Mouse (Mus musculus): Measurements from ENCODE around the gene Gm10188.
A peak's percentile ranks its signal among the peaks of the same experiment; 100 is the strongest.

Gene Gm10188

DNA sequence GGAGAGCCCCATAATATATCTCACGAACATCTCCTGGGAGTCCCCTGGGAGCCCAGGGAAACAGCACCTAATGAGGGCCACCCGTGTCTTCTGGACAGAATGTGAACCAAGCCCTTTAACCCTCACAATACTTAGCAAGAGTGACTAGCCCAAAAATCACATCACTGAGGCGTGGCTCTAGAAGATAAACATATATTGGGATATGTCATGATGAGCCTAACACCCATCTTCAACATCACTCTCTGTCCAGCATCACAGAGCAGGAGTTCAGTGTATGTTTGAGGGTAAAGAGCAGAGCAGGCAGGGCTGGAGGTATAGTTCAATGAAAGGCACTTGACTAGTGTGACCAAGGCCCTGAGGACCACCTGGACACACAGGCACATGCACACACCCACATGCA is at the start of gene Gm10188:
Gene Gm10188, minus strand, starts transcription at position 101 of the 400 bp plus-strand sequence.
- no peak for DNase-seq

DNA sequence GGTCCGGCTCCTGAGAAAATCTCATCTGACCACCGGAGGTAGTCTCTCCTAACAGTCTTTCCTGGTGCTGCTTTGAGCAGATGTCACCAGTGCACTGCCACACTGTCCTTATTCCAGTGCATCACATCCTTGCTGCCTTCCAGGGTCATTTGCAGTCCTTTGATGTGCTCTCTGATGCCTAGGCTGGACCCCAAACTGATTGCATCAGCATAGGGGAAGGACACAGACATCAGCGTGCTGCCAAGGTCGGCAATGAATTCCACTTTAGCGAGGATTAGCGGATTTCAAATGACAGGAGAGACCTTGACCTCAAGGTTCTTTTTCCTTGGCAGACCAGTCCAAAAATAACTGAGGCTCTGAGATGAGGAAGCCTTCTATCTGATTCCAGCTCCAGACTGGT is 47.6 kb upstream of the Gm10188 start:
- DNase-seq, result no peak

DNA sequence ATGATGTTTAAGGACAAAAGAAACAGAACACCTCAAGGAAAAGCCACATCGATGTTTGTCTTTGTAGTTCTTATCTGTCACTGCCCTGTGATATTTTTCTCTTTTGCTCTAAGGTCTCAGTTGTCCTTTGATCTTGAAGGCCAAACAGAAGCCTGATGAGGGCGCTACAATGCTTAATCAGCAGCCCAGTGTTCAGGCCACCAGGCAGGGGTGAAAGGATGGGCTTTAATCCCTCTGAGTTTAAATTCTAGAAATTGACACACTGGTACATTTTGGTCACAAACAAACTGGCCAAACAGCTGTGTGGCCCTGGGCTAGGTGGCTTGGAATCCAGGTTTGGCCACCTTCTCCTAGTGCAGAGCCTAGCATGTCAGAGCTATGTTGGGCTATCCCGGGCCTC is 47.1 kb upstream of the Gm10188 start:
- no peak for DNase-seq

DNA sequence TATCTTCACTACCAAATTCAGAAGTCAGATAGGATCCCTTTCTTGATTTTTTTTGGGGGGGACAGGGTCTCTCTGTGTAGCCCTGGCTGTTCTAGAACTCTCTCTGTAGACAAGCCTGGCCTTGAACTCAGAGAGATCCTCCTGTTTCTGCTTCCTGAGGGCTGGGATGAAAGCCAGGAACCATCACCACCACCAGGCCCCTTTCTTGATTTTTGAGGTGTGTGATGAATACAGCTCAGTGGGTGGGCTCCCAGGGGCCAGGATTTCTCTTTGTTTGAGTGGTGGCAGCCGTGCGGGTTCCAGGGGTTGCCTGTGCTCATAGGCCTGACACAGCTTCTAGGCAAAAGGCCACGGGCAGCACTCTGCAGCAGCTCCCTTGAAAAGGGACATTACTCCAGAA is 41.7 kb upstream of the Gm10188 start:
- DNase-seq, result no peak

DNA sequence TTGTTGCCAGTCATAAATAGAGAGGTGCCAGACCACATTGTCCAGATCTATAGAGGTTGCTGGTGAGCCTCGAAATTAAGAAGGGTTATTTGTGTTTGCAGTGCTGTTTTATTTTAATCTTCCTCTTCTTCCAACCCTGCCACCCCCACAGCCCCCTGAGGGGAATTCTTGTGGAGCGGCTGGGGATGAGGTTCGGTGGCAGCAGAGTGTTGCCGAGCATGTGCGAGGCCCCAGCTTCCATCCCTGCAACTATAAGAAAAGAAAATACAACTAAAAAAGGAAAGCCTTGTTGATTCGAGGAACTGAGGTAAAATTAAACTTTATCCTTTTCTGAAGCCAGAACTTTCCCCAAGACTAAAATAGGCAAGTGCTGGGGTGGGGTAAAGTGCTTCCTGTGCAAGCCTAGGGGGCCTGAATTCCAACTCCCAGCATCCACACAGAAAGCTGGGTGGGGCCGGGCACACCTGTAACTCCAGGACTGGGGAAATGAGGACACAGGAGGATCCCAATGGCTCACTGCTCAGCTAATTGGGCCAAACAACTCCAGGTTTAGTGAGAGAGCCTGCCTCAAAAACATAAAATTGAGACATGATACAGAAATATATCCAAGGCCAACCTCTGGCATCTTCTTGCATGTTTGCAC is 39.0 kb upstream of the Gm10188 start:
- DNase-seq, result no peak

DNA sequence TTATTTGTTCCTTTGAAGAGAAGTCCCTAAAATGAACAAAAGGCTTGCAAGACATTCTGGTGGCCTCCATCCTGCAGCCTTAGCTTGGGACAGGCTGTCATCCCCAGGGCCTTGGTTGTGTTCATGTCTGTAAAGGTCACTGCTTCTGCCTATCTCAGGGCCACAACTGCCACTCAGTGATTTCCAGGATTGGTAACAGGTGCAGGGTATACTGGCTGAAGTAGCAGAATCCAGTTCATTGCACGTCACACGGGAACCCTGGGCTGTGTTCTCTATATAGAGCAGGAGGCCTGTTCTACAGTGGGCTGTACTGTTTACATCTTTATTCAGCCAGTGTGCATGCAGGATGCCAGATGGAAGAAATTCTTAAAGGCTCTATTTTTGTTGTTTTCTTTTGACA is 38.4 kb upstream of the Gm10188 start:
- no peak for DNase-seq

DNA sequence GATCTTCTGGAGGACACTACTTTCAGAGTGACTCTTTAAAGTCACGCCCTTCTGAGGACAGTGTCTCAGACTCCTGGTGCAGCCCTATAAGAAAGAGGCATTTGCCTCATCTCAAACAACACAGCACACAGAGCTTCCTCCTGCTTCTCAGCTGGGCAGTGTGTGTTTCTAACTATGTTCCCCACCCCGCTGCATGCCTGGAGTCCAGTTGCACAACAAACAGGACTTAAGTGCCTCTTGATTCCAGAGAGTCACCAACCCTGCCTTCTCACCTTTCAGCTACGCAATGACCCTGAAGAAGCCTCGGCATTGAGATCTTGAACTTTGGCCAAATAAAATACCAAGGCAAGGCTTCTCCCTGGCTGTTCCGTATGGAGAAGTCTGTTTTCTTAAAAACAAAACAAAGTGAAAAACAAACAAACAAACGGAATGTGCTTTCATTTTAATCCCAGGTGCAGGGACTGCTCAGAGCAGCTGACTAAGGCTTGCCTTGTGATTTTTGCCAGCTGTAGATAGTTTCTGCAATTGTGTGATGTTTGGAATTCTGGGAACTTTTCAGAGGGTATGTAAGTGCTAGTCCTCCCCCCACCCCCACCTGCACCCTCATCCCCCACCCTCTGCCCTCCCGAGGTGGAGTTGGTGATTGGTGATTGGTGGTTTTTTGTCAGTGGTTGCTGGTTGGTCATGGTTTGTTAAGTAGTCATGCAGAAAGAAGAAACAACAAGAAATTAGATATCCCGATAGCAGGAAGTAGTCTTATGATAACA is 37.4 kb upstream of the Gm10188 start:
- peak; percentile 58 for DNase-seq

DNA sequence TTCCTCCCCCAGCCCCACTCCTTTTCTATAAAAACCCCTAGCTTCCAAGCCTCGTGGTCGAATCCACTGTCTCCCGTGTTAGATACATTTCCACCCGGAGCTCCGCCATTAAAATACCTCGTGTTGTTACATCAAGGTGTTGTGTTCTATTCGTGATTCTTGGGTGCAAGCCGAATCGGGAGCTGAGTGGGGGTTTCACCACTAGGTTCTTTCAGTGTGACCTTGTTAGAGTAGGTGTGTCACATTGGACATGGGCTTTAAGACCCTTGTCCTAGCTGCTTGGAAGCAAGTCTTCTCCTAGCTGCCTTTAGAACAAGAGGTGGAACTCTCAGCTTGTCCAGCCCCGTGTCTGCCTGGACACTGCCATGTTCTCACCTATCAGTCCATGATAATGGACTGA is 36.4 kb upstream of the Gm10188 start:
- no peak for DNase-seq

DNA sequence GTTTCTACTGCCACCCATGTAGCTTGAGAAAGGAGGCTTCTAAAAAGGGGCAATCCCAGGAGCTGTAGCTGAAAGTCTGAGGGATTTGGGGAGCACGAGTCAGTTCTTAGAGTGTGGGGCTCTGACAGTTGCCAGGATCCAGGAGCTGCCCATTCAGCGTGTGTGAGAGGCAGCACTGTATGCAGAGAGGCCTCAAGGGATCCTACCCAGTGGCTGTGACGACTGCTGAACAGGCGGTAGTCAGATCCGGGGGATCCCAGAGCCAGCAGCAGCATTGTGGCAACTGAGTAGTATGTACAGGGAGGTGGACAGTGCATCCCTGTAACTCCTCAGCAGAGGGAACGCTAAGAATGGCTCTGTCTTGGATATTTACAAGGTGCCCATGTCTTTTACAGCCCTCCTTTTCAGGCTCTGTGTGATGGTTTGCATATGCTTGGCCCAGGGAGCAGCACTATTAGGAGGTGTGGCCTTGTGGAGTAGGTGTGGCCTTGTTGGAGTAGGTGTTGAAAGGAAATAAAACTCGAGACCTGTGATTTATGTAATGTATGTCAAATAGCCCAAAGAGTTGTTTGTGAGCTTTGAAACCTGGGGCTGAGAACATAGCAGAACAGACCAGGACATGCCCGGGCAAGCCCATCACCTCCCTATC is 35.8 kb upstream of the Gm10188 start:
- peak; percentile 22 for DNase-seq

DNA sequence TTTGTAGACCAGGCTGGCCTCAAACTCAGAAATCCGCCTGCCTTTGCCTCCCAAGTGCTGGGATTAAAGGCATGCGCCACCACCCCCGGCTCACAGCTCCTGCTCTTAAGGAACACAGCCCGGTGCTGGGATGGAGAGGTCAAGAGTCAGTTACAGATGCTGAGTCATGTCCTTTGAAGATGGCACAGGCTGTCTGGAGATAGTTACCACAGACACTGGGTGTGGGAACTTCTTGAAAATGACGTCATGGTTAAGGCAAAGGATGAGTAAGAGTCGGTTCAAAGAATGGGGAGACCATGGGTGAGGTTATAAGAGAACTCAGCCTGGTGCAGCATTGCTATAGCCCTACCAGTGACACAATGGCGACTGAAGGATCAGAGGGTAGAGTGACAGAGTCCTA is 35.0 kb upstream of the Gm10188 start:
- DNase-seq, result no peak

DNA sequence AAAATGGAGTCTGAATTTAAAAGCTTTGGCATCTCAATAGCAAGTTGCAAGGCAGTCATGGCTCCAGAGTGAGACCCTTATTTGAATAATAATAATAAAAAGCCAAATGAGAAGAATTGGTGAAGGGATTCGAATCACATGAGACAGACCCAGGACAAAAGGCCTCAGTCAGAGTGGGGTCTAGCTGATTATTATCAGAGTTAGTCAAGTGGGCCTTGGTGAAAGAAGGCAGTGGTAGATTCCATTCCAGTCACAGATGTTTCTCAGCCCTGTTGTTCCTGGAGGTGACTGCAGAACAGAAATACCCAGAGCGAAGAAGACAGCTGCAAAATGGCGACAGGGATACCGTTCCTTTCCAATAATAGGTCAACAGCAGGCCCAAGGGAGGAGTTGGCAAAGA is 34.1 kb upstream of the Gm10188 start:
- no peak for DNase-seq

DNA sequence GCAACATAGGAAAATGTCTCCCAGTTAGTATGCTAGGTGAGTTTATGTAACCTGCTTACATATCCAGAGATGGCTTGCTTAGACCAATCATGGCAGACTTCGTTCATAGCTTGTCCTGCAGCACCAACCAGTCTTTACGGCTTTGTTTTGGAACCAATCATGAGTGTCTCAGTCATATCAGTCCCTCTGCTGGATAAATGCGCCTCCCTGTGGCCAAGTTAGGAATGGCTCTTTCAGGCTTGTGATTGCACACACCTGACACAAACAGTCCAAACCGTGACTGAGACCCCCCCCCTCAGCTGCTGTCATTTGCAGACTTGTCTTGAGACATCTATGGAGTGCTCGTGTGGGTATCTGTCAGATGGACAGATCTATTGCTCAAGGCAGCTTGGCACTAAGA is 31.5 kb upstream of the Gm10188 start:
- peak; percentile 48 for DNase-seq

DNA sequence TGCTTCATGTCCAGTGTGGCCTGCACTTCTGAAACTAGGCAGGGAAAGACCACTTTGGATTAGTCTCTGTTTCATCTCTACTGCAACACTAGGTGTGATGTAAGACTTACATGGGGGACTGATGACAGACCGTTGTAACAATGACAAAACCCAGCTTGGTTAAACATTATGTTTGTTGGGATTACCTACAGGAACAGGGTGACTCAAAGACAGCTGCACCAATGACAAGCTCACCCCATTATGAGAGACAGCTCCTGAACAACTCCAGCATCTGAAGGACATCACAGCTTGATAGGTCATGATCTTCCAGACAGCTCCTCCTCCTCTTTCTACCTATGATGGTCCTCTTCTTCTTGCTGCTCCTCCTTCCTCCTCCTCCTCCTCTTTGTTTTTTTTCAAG is 30.8 kb upstream of the Gm10188 start:
- DNase-seq, result peak; percentile 39

DNA sequence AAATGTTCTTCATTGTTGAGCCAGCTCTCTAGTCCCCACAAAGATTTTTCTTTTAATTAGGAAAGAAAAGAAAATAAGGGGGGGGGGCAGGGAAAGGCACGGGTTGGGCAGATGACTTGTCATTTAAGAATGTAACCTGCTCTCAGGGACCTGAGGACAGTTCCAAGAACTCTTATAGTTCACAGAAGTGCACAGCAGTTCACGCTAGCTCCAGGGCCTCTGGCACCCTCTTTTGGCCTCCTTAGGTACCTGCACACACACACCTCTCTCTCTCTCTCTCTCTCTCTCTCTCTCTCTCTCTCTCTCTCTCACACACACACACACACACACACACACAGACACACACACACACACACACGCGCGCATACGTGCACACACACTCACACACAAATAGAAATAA is 24.9 kb upstream of the Gm10188 start:
- no peak for DNase-seq

DNA sequence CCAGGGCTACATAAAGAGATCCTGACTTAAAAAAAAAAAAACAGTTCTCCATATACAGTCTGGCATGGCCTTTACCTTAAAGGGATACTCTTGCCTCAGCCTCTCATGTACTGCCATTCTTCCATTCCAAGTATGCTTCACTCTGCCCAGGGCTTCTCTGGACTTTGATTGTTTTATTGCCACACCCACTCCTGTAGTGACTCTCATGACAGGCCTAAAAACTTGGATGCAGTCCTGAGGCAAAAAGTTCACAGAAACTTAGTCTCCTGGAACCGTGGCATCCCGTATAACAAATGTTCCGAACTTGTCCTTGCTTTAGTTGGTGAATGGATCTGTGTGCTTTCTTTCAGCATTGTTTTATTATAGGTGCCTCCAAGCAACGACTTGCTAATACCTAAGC is 17.1 kb upstream of the Gm10188 start:
- DNase-seq, result no peak

DNA sequence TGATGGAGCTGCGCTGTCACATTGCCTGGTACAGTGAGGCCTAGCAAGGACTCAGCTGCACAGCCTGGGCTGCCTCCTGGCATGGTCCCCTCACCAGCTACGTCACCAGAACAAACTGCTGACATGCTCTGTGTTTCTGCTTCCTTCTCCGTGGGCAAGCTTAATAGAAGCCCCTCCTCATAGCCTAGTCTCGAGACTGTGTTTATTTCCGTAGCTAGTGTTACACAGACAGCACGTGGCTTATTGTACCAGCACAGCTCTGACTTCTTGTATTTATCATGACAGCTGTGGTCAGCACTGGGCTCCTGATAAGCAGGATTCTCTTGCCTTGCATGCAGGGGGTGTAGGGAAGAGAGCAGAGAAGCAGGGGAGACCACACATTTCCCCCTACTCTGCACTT is 16.6 kb upstream of the Gm10188 start:
- DNase-seq, result peak; percentile 21

DNA sequence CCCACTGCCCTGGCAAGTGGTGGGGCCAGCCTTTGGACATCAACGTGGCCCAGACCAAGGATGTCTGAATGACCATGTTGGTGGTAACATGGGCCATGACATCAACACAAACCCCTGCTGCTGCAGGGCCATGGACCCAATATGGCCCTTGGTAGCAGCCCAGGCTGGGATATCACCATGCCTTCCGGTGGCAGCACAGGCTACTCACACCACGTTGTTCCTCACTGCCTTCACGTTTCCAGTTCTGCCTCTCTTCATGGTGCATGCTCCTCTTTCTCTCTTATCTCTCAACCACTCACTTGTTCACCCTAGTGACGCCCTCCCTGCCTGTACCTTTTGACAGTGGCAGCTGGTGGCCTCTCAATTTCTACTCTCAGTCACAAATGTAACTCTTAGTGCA is 15.4 kb upstream of the Gm10188 start:
- no peak for DNase-seq

DNA sequence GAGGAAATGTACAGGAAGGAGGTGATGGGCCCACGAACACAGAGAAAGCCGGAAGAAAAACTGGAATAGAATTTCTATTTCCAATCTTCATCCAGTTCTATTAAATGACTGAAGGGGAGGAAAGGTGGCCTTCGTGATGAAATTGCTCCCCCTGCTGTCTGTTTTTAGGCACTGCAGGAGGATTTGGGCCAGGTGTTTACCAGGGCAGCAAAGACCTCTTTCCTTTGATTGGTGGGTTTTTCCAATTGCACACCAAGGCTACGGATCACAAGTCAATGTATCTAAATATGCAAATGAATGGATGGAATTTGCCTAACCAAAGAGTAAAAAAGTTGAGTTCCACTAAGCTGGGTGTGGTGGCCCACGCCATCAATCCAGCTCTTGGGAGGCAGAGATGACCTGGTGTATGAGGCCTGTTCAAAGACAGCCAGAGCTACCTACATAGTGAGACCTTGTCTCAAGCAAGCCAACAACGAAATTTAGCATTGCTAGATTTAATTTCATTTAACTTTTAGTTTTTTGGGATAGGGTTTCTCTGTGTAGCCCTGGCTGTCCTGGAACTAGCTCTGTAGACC is 8.1 kb upstream of the Gm10188 start:
- DNase-seq, result peak; percentile 75

DNA sequence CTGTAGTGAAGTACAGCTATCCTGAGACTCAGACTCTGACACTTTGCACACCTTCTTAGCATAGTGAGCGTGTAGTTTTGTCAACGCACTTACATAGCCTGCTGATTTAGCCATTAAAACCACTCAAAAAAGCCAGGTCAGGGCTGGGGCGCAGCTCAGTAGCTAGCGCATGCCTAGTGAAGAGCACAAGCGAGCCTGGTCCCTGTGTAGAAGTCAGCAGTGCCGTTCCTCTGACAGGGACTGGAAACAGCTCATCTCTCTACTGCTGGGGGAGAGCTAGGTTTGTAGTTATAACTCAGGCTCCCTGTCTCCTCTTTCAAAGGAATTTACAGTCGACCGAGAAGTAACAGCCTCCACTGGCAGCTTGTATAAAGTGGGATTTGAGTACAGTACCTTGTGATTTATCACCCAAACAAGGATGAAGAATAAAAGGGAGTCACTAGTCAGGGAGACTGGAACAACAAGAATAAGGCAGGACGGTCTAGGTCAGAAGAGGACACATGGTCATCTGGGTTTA is 5.2 kb upstream of the Gm10188 start:
- no peak for DNase-seq

DNA sequence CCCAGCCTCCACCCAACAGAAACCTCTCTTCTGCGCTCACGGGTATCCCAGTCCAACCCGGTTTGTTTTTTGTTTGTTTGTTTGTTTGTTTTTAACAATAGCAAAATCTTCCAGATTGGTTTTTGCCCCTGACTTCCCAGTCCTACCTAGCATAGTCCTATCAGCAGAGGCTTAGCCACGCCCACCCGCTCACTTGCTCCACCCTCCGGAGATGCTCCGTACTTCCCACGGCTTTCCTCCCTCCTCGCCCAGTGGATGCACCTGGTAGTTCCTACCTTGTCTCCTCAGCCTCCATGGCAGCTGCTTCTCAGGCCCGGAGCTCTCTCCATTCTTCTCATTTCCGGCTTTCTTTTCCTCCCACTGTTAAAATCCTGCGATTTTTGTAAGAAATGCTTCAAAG is 4.0 kb upstream of the Gm10188 start:
- peak; percentile 52 for DNase-seq

DNA sequence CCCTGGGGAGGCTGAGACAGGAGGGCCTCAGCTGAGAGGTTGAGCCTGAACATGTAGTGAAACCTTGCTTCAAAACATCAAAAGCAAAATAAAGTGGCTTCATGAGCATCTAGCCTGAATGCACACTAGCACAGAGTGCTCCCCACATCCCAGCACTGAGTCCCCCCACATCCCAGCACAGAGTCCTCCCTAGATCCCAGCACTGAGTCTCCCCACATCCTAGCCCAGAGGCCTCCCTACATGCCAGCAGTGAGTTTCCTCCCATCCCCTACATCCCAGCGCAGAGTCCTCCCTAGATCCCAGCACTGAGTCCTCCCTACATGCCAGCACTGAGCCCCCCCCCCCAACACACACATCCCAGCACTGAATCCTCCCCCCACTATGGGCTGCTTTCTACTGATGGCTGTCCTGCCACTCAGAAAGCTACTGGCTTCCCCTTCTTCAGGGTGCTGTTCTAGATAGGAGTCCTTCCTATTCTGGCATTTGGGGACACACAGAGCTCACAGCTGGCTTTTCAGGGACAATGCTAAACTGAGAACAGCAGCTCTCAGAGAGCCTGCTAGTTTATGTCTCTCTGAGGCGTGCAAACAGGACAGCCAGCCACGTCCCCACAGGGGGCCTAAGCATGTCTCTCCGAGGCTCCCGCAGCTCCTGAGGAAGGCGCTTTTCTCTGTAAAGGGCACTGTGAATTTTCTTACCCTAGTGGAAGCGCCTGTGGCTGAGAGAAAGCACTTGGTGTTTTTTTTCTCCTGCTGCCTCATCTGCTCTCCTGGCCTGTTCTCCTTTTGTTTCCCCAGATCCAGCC is 2.1 kb upstream of the Gm10188 start:
- no peak for DNase-seq

DNA sequence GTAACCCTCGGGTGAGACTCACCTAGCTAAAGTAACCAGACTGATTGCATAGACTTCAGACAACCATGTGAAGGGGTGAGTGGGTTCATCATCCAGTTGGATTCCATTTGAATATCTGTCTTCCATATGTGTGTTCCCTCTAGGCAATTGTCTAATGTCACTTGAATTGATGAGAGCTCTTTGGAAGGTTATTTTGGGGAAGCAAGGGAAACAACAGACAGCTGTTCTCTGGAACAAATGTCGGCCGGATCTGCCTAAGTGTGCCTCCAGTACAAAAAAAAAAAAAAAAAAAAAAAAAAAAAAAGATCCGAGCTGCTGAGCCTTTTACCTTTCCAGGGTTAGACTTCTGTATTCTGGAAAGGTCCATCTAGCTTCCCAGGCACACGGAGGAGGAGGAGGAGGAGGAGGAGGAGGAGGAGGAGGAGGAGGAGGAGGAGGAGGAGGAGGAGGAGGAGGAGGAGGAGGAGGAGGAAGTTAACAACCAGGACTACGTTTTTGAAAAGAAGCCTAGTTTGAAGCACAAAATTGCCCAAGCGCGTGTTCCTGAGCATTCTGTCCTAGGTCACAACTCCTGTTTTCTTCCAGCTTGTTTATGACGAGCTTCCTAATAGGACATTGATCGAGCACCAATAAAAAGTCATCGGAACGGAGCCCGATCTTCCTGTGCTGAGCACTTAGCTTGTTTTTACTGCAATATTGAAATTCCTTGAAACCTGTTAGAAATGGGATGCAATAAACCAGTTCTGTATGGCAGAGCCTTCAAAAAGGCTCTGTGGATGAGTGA is 3.1 kb downstream of the Gm10188 start:
- peak; percentile 30 for DNase-seq
